Comparison of ENCODE assay signal across 23 mouse cellular contexts in genomic region chr10:20372046-20372445, GRCm38 (mm10). TPM values are rescaled to one million over a fixed set of nuclear protein-coding genes. Genes with fewer than 3 reads are reported as not detected.
DNase-seq lines count a peak whose midpoint lies in the region; ATAC-seq and TF ChIP-seq lines count a peak whose summit lies in the region.
"Had no signal": no experiment of that assay in that cellular context is flagged by ENCODE, and none has a peak within 500 bp of the region (broad histone marks: within the 10 kb centered on the region; RNA-seq: fewer than 3 reads in every experiment).

No protein-coding gene starts in this region.

- intact Hi-C loops in gastrocnemius, adult 2 months (cut with DNase I) = no loop called here

- no peaks in the 10 kb centered on the region for H3K9me3 ChIP-seq in liver, embryonic 14.5 days (ENCODE audit: control insufficient read depth, low read length)
- H3K9me3 ChIP-seq in liver, embryonic 12.5 days (replicated peaks) = 0 out of 2 replicates have a peak, but pooled peaks cover under 1% of the 10 kb centered on the region
- no peaks in the 10 kb centered on the region for H3K9me3 ChIP-seq in stomach, postnatal 0 days (ENCODE audit: control insufficient read depth, low read length)
- H3K9me3 ChIP-seq: embryonic facial prominence, embryonic 12.5 days; forebrain, embryonic 15.5 days; liver, embryonic 13.5 days had no signal

- TF ChIP-seq EP300 in liver, embryonic 14.5 days (IDR thresholded peaks at IDR 0.05; ENCODE audit: low read depth) = no peak
- no peak for TF ChIP-seq EP300 in stomach, postnatal 0 days (optimal IDR thresholded peaks at IDR 0.05)

- no peak overlapping the region for H3K4me3 ChIP-seq in gastrocnemius, adult 2 months
- H3K4me3 ChIP-seq in liver, embryonic 14.5 days (ENCODE audit: insufficient read depth in 1 of 2, low read depth in 2 of 2, low read length in 2 of 2) = no peak overlapping the region
- no peak overlapping the region for H3K4me3 ChIP-seq in liver, embryonic 12.5 days
- H3K4me3 ChIP-seq in stomach, postnatal 0 days (ENCODE audit: low read depth, low read length) = no peak overlapping the region
- H3K4me3 ChIP-seq: embryonic facial prominence, embryonic 12.5 days; forebrain, embryonic 15.5 days; heart, embryonic 12.5 days; liver, embryonic 13.5 days had no signal

- H3K4me1 ChIP-seq in liver, embryonic 14.5 days (replicated peaks; ENCODE audit: control insufficient read depth in 2 of 2, insufficient read depth in 2 of 2, low read length in 1 of 2) = no peaks in the 10 kb centered on the region
- H3K4me1 ChIP-seq in liver, embryonic 12.5 days = no peaks in the 10 kb centered on the region
- no peaks in the 10 kb centered on the region for H3K4me1 ChIP-seq in stomach, postnatal 0 days (replicated peaks; ENCODE audit: control insufficient read depth, insufficient read depth)
- H3K4me1 ChIP-seq: embryonic facial prominence, embryonic 12.5 days; forebrain, embryonic 15.5 days; heart, embryonic 12.5 days; liver, embryonic 13.5 days had no signal

- H3K36me3 ChIP-seq in liver, embryonic 14.5 days (replicated peaks; ENCODE audit: control insufficient read depth, insufficient read depth, low read depth) = no peaks in the 10 kb centered on the region
- no peaks in the 10 kb centered on the region for H3K36me3 ChIP-seq in liver, embryonic 12.5 days
- no peaks in the 10 kb centered on the region for H3K36me3 ChIP-seq in stomach, postnatal 0 days (ENCODE audit: control insufficient read depth, insufficient read depth, low read length)
- H3K36me3 ChIP-seq: embryonic facial prominence, embryonic 12.5 days; forebrain, embryonic 15.5 days; liver, embryonic 13.5 days had no signal

- no peak overlapping the region for H3K27ac ChIP-seq in gastrocnemius, adult 2 months
- H3K27ac ChIP-seq in liver, embryonic 14.5 days = no peak overlapping the region
- no peak overlapping the region for H3K27ac ChIP-seq in liver, embryonic 12.5 days
- H3K27ac ChIP-seq in stomach, postnatal 0 days (replicated peaks) = no peak overlapping the region
- H3K27ac ChIP-seq: embryonic facial prominence, embryonic 12.5 days; forebrain, embryonic 15.5 days; liver, embryonic 13.5 days; macrophage had no signal

- H3K9ac ChIP-seq in liver, embryonic 14.5 days (replicated peaks) = no peak overlapping the region
- no peak overlapping the region for H3K9ac ChIP-seq in liver, embryonic 12.5 days
- no peak overlapping the region for H3K9ac ChIP-seq in stomach, postnatal 0 days (ENCODE audit: low read length)
- H3K9ac ChIP-seq: embryonic facial prominence, embryonic 12.5 days; forebrain, embryonic 15.5 days; heart, embryonic 12.5 days; liver, embryonic 13.5 days had no signal

- WGBS in liver, embryonic 14.5 days (ENCODE audit: insufficient replicate concordance) = 86% methylated on average over 5 of the region's 5 CpGs
- 84% methylated on average over 5 of the region's 5 CpGs for WGBS in liver, embryonic 12.5 days (ENCODE audit: insufficient replicate concordance)
- 94% methylated on average over 5 of the region's 5 CpGs for WGBS in stomach, postnatal 0 days

- H3K27me3 ChIP-seq in liver, embryonic 14.5 days (ENCODE audit: control insufficient read depth, insufficient read depth, low read length) = no peaks in the 10 kb centered on the region
- no peaks in the 10 kb centered on the region for H3K27me3 ChIP-seq in liver, embryonic 12.5 days (replicated peaks)
- no peaks in the 10 kb centered on the region for H3K27me3 ChIP-seq in stomach, postnatal 0 days (ENCODE audit: control insufficient read depth, insufficient read depth, low read length)
- H3K27me3 ChIP-seq: embryonic facial prominence, embryonic 12.5 days; forebrain, embryonic 15.5 days; heart, embryonic 12.5 days; liver, embryonic 13.5 days had no signal

- no peak overlapping the region for H3K4me2 ChIP-seq in liver, embryonic 14.5 days (ENCODE audit: low read depth)
- no peak overlapping the region for H3K4me2 ChIP-seq in liver, embryonic 12.5 days
- no peak overlapping the region for H3K4me2 ChIP-seq in stomach, postnatal 0 days (replicated peaks; ENCODE audit: low read depth)
- H3K4me2 ChIP-seq: embryonic facial prominence, embryonic 12.5 days; forebrain, embryonic 15.5 days; heart, embryonic 12.5 days; liver, embryonic 13.5 days had no signal

- DNase-seq in gastrocnemius, adult 2 months = no peak
- DNase-seq in gastrocnemius, adult 8-10 months (ENCODE audit: low spot score in 2 of 2) = no peak
- DNase-seq in liver, embryonic 14.5 days (ENCODE audit: low read depth in 3 of 3, low spot score in 3 of 3) = no peak
- peak; percentile 25 for DNase-seq in thymus, postnatal 4 days
- no peak for DNase-seq in thymus, postnatal 0 days (ENCODE audit: low spot score)
- no peak for DNase-seq in stomach, postnatal 0 days (ENCODE audit: low spot score)
- DNase-seq: adrenal gland, postnatal 25 days; cerebellum, adult 8-10 months; gastrocnemius, postnatal 25 days; kidney, adult 18-20 months; left cerebral cortex, postnatal 4 days; liver, embryonic 13.5 days; midbrain, embryonic 14.5 days; retina, postnatal 1 day; thymus, adult 18-20 months had no signal

- ATAC-seq in liver, embryonic 14.5 days (ENCODE audit: insufficient read depth) = no peak
- no peak for ATAC-seq in liver, embryonic 12.5 days
- ATAC-seq in stomach, postnatal 0 days (ENCODE audit: low FRiP score, low TSS enrichment) = no peak
- no peak for ATAC-seq in granulocyte monocyte progenitor cell, adult 5-6 weeks (replicated peaks; ENCODE audit: poor library complexity, severe bottlenecking)
- ATAC-seq: activated CD4-positive, CD25-positive, alpha-beta regulatory T cell, adult 4 months; forebrain, embryonic 15.5 days; hindbrain, embryonic 16.5 days had no signal

- peak; percentile 62 for TF ChIP-seq CTCF in gastrocnemius, adult 2 months (IDR thresholded peaks at IDR 0.05)
- peak; percentile 37; the same call in 1 of the 2 replicates for TF ChIP-seq CTCF in liver, embryonic 14.5 days (IDR thresholded peaks at IDR 0.05; ENCODE audit: low read depth)
- peak; percentile 38 for TF ChIP-seq CTCF in stomach, postnatal 0 days (IDR thresholded peaks at IDR 0.05; ENCODE audit: low read depth)

RNA-seq across cellular contexts. Expression of gene Mtfr2, which starts 24.5 kb away (rescaled TPM):
- not detected for total RNA-seq in gastrocnemius, adult 2 months (2021)
- not detected for total RNA-seq in gastrocnemius, adult 8-10 months (2022)
- 9.6 and 13.3 TPM in 2 replicates for polyA plus RNA-seq in liver, embryonic 14.5 days (2012; rRNA removed)
- 1.8 and 2.4 TPM in 2 replicates for polyA plus RNA-seq in liver, embryonic 14.5 days (2014; fragmentation: Nextera tagmentation; extraction: Ambion mirVana)
- polyA plus RNA-seq in liver, embryonic 12.5 days (2016; fragmentation: Nextera tagmentation; extraction: Ambion mirVana) = 3.4 and 4.7 TPM in 2 replicates
- polyA plus RNA-seq in thymus, postnatal 0 days (2015; fragmentation: Nextera tagmentation; extraction: Ambion mirVana) = 3.5 and 5.3 TPM in 2 replicates
- polyA plus RNA-seq in stomach, postnatal 0 days (2015; fragmentation: Nextera tagmentation; extraction: Ambion mirVana) = 0.63 and 0.71 TPM in 2 replicates
- total RNA-seq in granulocyte monocyte progenitor cell, adult 5-6 weeks (2014; fragmentation: Nextera tagmentation) = 38.8 and 56.1 TPM in 2 replicates
- 25.8 and 26.9 TPM in 2 replicates for total RNA-seq in granulocyte monocyte progenitor cell, adult 5-6 weeks (2017)
- total RNA-seq: gastrocnemius, postnatal 25 days had no signal

RNA-seq across cellular contexts. Expression of gene Bclaf1, which starts 59.8 kb away (rescaled TPM):
- total RNA-seq in gastrocnemius, adult 2 months (2021) = 10 to 100 TPM; 49.1 to 58.7 TPM
- 10 to 100 TPM; 37.3 to 45.8 (median 40.8) TPM for total RNA-seq in gastrocnemius, adult 8-10 months (2022)
- polyA plus RNA-seq in liver, embryonic 14.5 days (2012; rRNA removed) = 17.5 and 35.3 TPM in 2 replicates
- 46.1 and 48.0 TPM in 2 replicates for polyA plus RNA-seq in liver, embryonic 14.5 days (2014; fragmentation: Nextera tagmentation; extraction: Ambion mirVana)
- polyA plus RNA-seq in liver, embryonic 12.5 days (2016; fragmentation: Nextera tagmentation; extraction: Ambion mirVana) = 79.3 and 80.4 TPM in 2 replicates
- polyA plus RNA-seq in thymus, postnatal 0 days (2015; fragmentation: Nextera tagmentation; extraction: Ambion mirVana) = 110 and 112 TPM in 2 replicates
- polyA plus RNA-seq in stomach, postnatal 0 days (2015; fragmentation: Nextera tagmentation; extraction: Ambion mirVana) = 36.7 and 39.4 TPM in 2 replicates
- 214 and 221 TPM in 2 replicates for total RNA-seq in granulocyte monocyte progenitor cell, adult 5-6 weeks (2014; fragmentation: Nextera tagmentation)
- 477 and 505 TPM in 2 replicates for total RNA-seq in granulocyte monocyte progenitor cell, adult 5-6 weeks (2017)
